In the genomic region with DNA sequence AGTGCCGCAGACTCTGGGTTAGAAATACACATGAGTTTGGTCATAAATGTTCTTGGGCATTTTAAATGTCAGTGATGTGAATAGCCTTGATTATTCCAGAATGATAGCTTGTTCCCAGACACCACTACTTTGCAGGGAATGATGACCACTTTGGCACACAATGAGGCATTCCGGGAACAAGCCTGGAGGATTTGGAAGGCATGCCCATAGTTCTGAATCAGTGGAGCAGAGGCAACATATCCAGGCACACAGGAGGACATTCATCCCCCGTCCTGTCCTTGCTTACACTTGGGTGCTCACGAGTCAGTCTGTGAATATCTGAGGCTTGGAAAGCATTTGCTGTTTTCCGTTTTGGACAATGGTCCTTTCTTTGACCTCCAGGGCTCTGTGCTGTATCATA, we compare ENCODE assay signal across 13 mouse cellular contexts.
DNase-seq lines count a peak whose midpoint lies in the region; ATAC-seq and TF ChIP-seq lines count a peak whose summit lies in the region.
"Had no signal": no experiment of that assay in that cellular context is flagged by ENCODE, and none has a peak within 500 bp of the region (broad histone marks: within the 10 kb centered on the region; RNA-seq: fewer than 3 reads in every experiment).

No protein-coding gene starts in this region.

- H3K9me3 ChIP-seq in hindbrain, postnatal 0 days (ENCODE audit: low read length) = no peaks in the 10 kb centered on the region
- no peaks in the 10 kb centered on the region for H3K9me3 ChIP-seq in hindbrain, embryonic 10.5 days
- H3K9me3 ChIP-seq: forebrain, embryonic 15.5 days; hindbrain, embryonic 13.5 days; liver, embryonic 15.5 days; midbrain, embryonic 12.5 days had no signal

- H3K4me3 ChIP-seq in hindbrain, postnatal 0 days (ENCODE audit: low read length) = no peak overlapping the region
- no peak overlapping the region for H3K4me3 ChIP-seq in hindbrain, embryonic 10.5 days
- H3K4me3 ChIP-seq: forebrain, embryonic 15.5 days; hindbrain, embryonic 13.5 days; liver, embryonic 15.5 days; midbrain, embryonic 12.5 days had no signal

- H3K4me2 ChIP-seq in hindbrain, postnatal 0 days (ENCODE audit: low read depth, low read length) = no peak overlapping the region
- H3K4me2 ChIP-seq: forebrain, embryonic 15.5 days; hindbrain, embryonic 13.5 days; liver, embryonic 15.5 days; midbrain, embryonic 12.5 days had no signal

- WGBS in hindbrain, postnatal 0 days = 37% methylated on average over 5 of the region's 5 CpGs
- 47% methylated on average over 5 of the region's 5 CpGs for WGBS in hindbrain, embryonic 10.5 days

- H3K9ac ChIP-seq in hindbrain, postnatal 0 days (replicated peaks; ENCODE audit: low read length) = no peak overlapping the region
- H3K9ac ChIP-seq: forebrain, embryonic 15.5 days; hindbrain, embryonic 13.5 days; liver, embryonic 15.5 days; midbrain, embryonic 12.5 days had no signal

- H3K27me3 ChIP-seq in hindbrain, postnatal 0 days (ENCODE audit: insufficient read depth, low read length) = no peaks in the 10 kb centered on the region
- no peaks in the 10 kb centered on the region for H3K27me3 ChIP-seq in hindbrain, embryonic 10.5 days (ENCODE audit: insufficient read depth, poor library complexity, severe bottlenecking)
- H3K27me3 ChIP-seq: forebrain, embryonic 15.5 days; liver, embryonic 15.5 days; midbrain, embryonic 12.5 days had no signal

- ATAC-seq in hindbrain, postnatal 0 days = peak; percentile 94
- ATAC-seq: forebrain, embryonic 15.5 days had no signal

- peak overlapping the region; percentile 3; the same call in 1 of the 2 replicates for H3K27ac ChIP-seq in hindbrain, postnatal 0 days
- H3K27ac ChIP-seq in hindbrain, embryonic 10.5 days = no peak overlapping the region
- H3K27ac ChIP-seq: forebrain, embryonic 15.5 days; hindbrain, embryonic 13.5 days; liver, embryonic 15.5 days; midbrain, embryonic 12.5 days had no signal

- TF ChIP-seq CTCF in hindbrain, postnatal 0 days (IDR thresholded peaks at IDR 0.05; ENCODE audit: low read depth) = no peak

- no peaks in the 10 kb centered on the region for H3K4me1 ChIP-seq in hindbrain, postnatal 0 days (ENCODE audit: insufficient read depth, low read length)
- peaks cover 19% of the 10 kb centered on the region for H3K4me1 ChIP-seq in hindbrain, embryonic 10.5 days (replicated peaks)
- H3K4me1 ChIP-seq: hindbrain, embryonic 13.5 days; liver, embryonic 15.5 days had no signal

- peak; percentile 24 to 39 for DNase-seq in cerebellum, postnatal 10 days
- no peak for DNase-seq in cerebellum, adult 11-12 months
- peak; percentile 56 for DNase-seq in hindbrain, postnatal 0 days (ENCODE audit: low spot score)
- no peak for DNase-seq in hindbrain, embryonic 10.5 days (ENCODE audit: low spot score)
- peak; percentile 31 to 35 for DNase-seq in right cerebral cortex, postnatal 10 days (ENCODE audit: low spot score in 2 of 2)
- DNase-seq in right cerebral cortex, adult 2 months (ENCODE audit: low spot score in 2 of 2) = no peak
- DNase-seq in skeletal muscle tissue, adult 2 months (ENCODE audit: low read depth, low spot score) = peak; percentile 72
- no peak for DNase-seq in thymus, postnatal 36 days
- DNase-seq: cerebellum, adult 11 months had no signal

- no peaks in the 10 kb centered on the region for H3K36me3 ChIP-seq in hindbrain, postnatal 0 days (ENCODE audit: insufficient read depth, low read length)
- no peaks in the 10 kb centered on the region for H3K36me3 ChIP-seq in hindbrain, embryonic 10.5 days
- H3K36me3 ChIP-seq: forebrain, embryonic 15.5 days; hindbrain, embryonic 13.5 days; liver, embryonic 15.5 days; midbrain, embryonic 12.5 days had no signal

Comparison
In these comparisons a context has a peak if more than half of its experiments do, and no peak if none do; other contexts are left out.
1. DNase-seq: peak in cerebellum, postnatal 10 days (2 of 2), hindbrain, postnatal 0 days (single experiment), right cerebral cortex, postnatal 10 days (2 of 2) and skeletal muscle tissue, adult 2 months (single experiment); none in cerebellum, adult 11-12 months (single experiment), hindbrain, embryonic 10.5 days (single experiment), right cerebral cortex, adult 2 months (0 of 2) and thymus, postnatal 36 days (0 of 2).